Mouse (Mus musculus) lung, postnatal 0 days (tissue): Measurements from ENCODE around the gene Tmtc3.

ENCODE experiments used
- CTCF ChIP-seq: IDR thresholded peaks from 2 replicates; pipeline ENCODE4 v1.5.1; 2016; ENCODE audit warnings: antibody characterized with exemption, mild to moderate bottlenecking
- EP300 ChIP-seq: IDR thresholded peaks from 2 replicates; pipeline ENCODE4 v1.6.1; 2016; ENCODE audit warnings: antibody characterized with exemption, mild to moderate bottlenecking, control low read depth

DNA sequence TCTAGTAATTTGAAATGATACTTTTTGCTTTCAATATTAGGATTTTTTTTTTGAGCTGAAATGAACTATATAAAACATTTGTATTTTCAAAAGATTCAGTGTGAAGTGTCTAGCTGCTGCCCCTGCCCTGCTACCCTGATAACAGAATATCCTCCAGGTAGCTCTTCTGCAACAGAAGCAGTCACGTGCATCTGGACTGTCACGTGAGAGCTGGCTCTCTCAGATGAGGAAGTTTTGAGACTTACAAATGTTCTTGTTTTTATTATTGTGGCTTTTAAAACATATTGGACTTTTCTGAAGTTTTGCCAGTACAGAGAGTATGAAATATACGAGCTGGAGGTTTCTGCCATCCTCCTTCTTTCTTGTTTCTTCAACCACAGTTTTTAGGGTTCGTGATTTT is 34.5 kb upstream of the Tmtc3 start:
- TF ChIP-seq CTCF (no peak), EP300 (no peak)
